Mouse (Mus musculus) stomach, embryonic 15.5 days (tissue): ENCODE measurements at regions not wholly inside any gene's neighbourhood (a gene's known extent, or its start where the extent isn't known, plus 50 kb on each side); places are given as distances from the start of the nearest gene placed in this dataset.

ENCODE experiments used
- ATAC-seq: fragments of 200-750 bp; cut with Nextera tagmentation; 2 replicates; pipeline ENCODE4 v1.8.0; 2017; ENCODE audit warnings: low read depth, moderate number of reproducible peaks, moderate TSS enrichment; ENCODE audit not compliant: insufficient read depth, low FRiP score
- H3K27ac ChIP-seq: fragments of 300-500 bp; sonication (generic); 2 replicates; pipeline ENCODE4 v1.5.1; 2015; ENCODE audit warnings: mild to moderate bottlenecking, inconsistent platforms
- H3K27me3 ChIP-seq: fragments of 300-500 bp; sonication (generic); replicated peaks from 2 replicates; pipeline ENCODE4 v1.6.1; 2015; ENCODE audit warnings: inconsistent platforms
- H3K36me3 ChIP-seq: fragments of 300-500 bp; sonication (generic); 2 replicates; pipeline ENCODE4 v1.6.1; 2015; ENCODE audit warnings: inconsistent platforms
- H3K4me1 ChIP-seq: fragments of 300-500 bp; sonication (generic); 2 replicates; pipeline ENCODE4 v1.6.1; 2015; ENCODE audit warnings: inconsistent platforms
- H3K4me2 ChIP-seq: fragments of 300-500 bp; sonication (generic); 2 replicates; pipeline ENCODE4 v1.6.1; 2015; ENCODE audit warnings: mild to moderate bottlenecking, inconsistent platforms
- H3K4me3 ChIP-seq: fragments of 300-500 bp; sonication (generic); replicated peaks from 2 replicates; pipeline ENCODE4 v1.5.1; 2015; ENCODE audit warnings: inconsistent platforms
- H3K9ac ChIP-seq: fragments of 300-500 bp; sonication (generic); 2 replicates; pipeline ENCODE4 v1.6.1; 2015; ENCODE audit warnings: inconsistent platforms
- H3K9me3 ChIP-seq: fragments of 300-500 bp; sonication (generic); 2 replicates; pipeline ENCODE4 v1.6.1; 2016; ENCODE audit warnings: inconsistent platforms
- WGBS: fragments of 180-500 bp; shearing (Covaris S2); methylation state at CpG from one replicate; pipeline ENCODE4 v1.1.7; 2015; 5-methylcytosine and 5-hydroxymethylcytosine counted together

GRCm38 (mm10) chr17:45869014-45869968 is 135.6 kb upstream of the 1600014C23Rik start:
- no peaks in the 10 kb centered on the region for H3K9me3 ChIP-seq
- H3K27ac ChIP-seq = no peak overlapping the region; the same call in 1 of the 2 replicates
- no peak overlapping the region for H3K4me2 ChIP-seq
- H3K9ac ChIP-seq = no peak overlapping the region
- peaks cover 12% of the 10 kb centered on the region for H3K27me3 ChIP-seq
- H3K36me3 ChIP-seq = no peaks in the 10 kb centered on the region
- peaks cover 55% of the 10 kb centered on the region for H3K4me1 ChIP-seq
- 41% methylated on average over 17 of the region's 17 CpGs for WGBS
- ATAC-seq = no peak
- H3K4me3 ChIP-seq = no peak overlapping the region

- Histone ChIP-seq H3K27ac (no peak overlapping the region), H3K4me1 (peaks cover 52% of the 10 kb centered on the region)
- 74% methylated on average over 4 of the region's 4 CpGs for WGBS
These were observed 134.9 kb upstream of the 1600014C23Rik start for GRCm38 (mm10) chr17:45868539-45868938.

GRCm38 (mm10) chr17:45867727-45868126 is 134.1 kb upstream of the 1600014C23Rik start:
- Histone ChIP-seq H3K4me3 (no peak overlapping the region), H3K36me3 (no peaks in the 10 kb centered on the region), H3K4me1 (peaks cover 45% of the 10 kb centered on the region), H3K27me3 (0 out of 2 replicates have a peak, but pooled peaks cover 3% of the 10 kb centered on the region), H3K27ac (peak overlapping the region; percentile 28; the same call in 1 of the 2 replicates), H3K4me2 (no peak overlapping the region), H3K9me3 (no peaks in the 10 kb centered on the region), H3K9ac (no peak overlapping the region)
- ATAC-seq = no peak
- WGBS = 62% methylated on average over 5 of the region's 5 CpGs

More at GRCm38 (mm10) chr17:45868539-45868938, 134.9 kb upstream of the 1600014C23Rik start:
- Histone ChIP-seq H3K4me3 (no peak overlapping the region), H3K9ac (no peak overlapping the region), H3K4me2 (no peak overlapping the region), H3K27me3 (peaks cover 9% of the 10 kb centered on the region), H3K36me3 (no peaks in the 10 kb centered on the region), H3K9me3 (no peaks in the 10 kb centered on the region)
- no peak for ATAC-seq

- ATAC-seq = no peak
These were observed 133.4 kb upstream of the 1600014C23Rik start for GRCm38 (mm10) chr17:45866876-45867652.

GRCm38 (mm10) chr17:45866346-45866745 is 132.7 kb upstream of the 1600014C23Rik start:
- H3K27me3 ChIP-seq = no peaks in the 10 kb centered on the region
- H3K9ac ChIP-seq = no peak overlapping the region
- 54% methylated on average over 10 of the region's 10 CpGs for WGBS
- no peaks in the 10 kb centered on the region for H3K9me3 ChIP-seq
- peaks cover 34% of the 10 kb centered on the region for H3K4me1 ChIP-seq
- ATAC-seq = no peak
- no peak overlapping the region for H3K4me3 ChIP-seq
- H3K36me3 ChIP-seq = no peaks in the 10 kb centered on the region
- H3K27ac ChIP-seq = no peak overlapping the region
- H3K4me2 ChIP-seq = no peak overlapping the region; the same call in 1 of the 2 replicates

More at GRCm38 (mm10) chr17:45866876-45867652, 133.4 kb upstream of the 1600014C23Rik start:
- WGBS = 63% methylated on average over 15 of the region's 15 CpGs
- peak overlapping the region; percentile 28; the same call in 1 of the 2 replicates for H3K27ac ChIP-seq
- H3K4me3 ChIP-seq = no peak overlapping the region
- H3K9me3 ChIP-seq = no peaks in the 10 kb centered on the region
- H3K36me3 ChIP-seq = no peaks in the 10 kb centered on the region
- H3K4me2 ChIP-seq = no peak overlapping the region
- no peaks in the 10 kb centered on the region for H3K27me3 ChIP-seq
- peaks cover 38% of the 10 kb centered on the region for H3K4me1 ChIP-seq
- no peak overlapping the region for H3K9ac ChIP-seq

- H3K4me1 ChIP-seq = peaks cover 34% of the 10 kb centered on the region
- no peak for ATAC-seq
- H3K9me3 ChIP-seq = no peaks in the 10 kb centered on the region
- no peak overlapping the region for H3K9ac ChIP-seq
- H3K27ac ChIP-seq = no peak overlapping the region
- H3K4me2 ChIP-seq = no peak overlapping the region
- 67% methylated on average over 6 of the region's 6 CpGs for WGBS
- H3K27me3 ChIP-seq = no peaks in the 10 kb centered on the region
- no peak overlapping the region for H3K4me3 ChIP-seq
- no peaks in the 10 kb centered on the region for H3K36me3 ChIP-seq
These were observed 132.3 kb upstream of the 1600014C23Rik start for GRCm38 (mm10) chr17:45865944-45866343.

- H3K36me3 ChIP-seq = no peaks in the 10 kb centered on the region
- no peak for ATAC-seq
These were observed 130.0 kb upstream of the 1600014C23Rik start for GRCm38 (mm10) chr17:45863471-45864205.

GRCm38 (mm10) chr17:45863031-45863430 is 129.4 kb upstream of the 1600014C23Rik start:
- no peak overlapping the region for H3K27ac ChIP-seq
- no peaks in the 10 kb centered on the region for H3K36me3 ChIP-seq
- peaks cover 30% of the 10 kb centered on the region for H3K4me1 ChIP-seq
- H3K4me3 ChIP-seq = no peak overlapping the region
- no peaks in the 10 kb centered on the region for H3K9me3 ChIP-seq
- WGBS = 83% methylated on average over 3 of the region's 3 CpGs
- no peaks in the 10 kb centered on the region for H3K27me3 ChIP-seq
- no peak for ATAC-seq
- no peak overlapping the region for H3K4me2 ChIP-seq
- no peak overlapping the region for H3K9ac ChIP-seq

More at GRCm38 (mm10) chr17:45863471-45864205, 130.0 kb upstream of the 1600014C23Rik start:
- no peaks in the 10 kb centered on the region for H3K9me3 ChIP-seq
- no peak overlapping the region for H3K27ac ChIP-seq
- H3K27me3 ChIP-seq = no peaks in the 10 kb centered on the region
- 71% methylated on average over 10 of the region's 10 CpGs for WGBS
- no peak overlapping the region for H3K4me3 ChIP-seq
- H3K4me2 ChIP-seq = no peak overlapping the region
- peaks cover 30% of the 10 kb centered on the region for H3K4me1 ChIP-seq
- no peak overlapping the region for H3K9ac ChIP-seq

- H3K27me3 ChIP-seq = no peaks in the 10 kb centered on the region
- no peak overlapping the region for H3K9ac ChIP-seq
- no peak for ATAC-seq
- H3K27ac ChIP-seq = no peak overlapping the region
- H3K9me3 ChIP-seq = no peaks in the 10 kb centered on the region
- H3K4me3 ChIP-seq = no peak overlapping the region
- H3K4me2 ChIP-seq = no peak overlapping the region
- WGBS = 82% methylated on average over 5 of the region's 5 CpGs
- peaks cover 6% of the 10 kb centered on the region for H3K4me1 ChIP-seq
- H3K36me3 ChIP-seq = no peaks in the 10 kb centered on the region
These were observed 125.8 kb upstream of the 1600014C23Rik start for GRCm38 (mm10) chr17:45859441-45859840.

GRCm38 (mm10) chr17:45853931-45854653 is 120.4 kb upstream of the 1600014C23Rik start:
- H3K4me1 ChIP-seq = no peaks in the 10 kb centered on the region
- no peak overlapping the region for H3K9ac ChIP-seq
- H3K4me3 ChIP-seq = no peak overlapping the region
- no peaks in the 10 kb centered on the region for H3K27me3 ChIP-seq
- WGBS = 82% methylated on average over 21 of the region's 21 CpGs
- no peak overlapping the region for H3K27ac ChIP-seq
- ATAC-seq = no peak
- H3K9me3 ChIP-seq = no peaks in the 10 kb centered on the region
- no peaks in the 10 kb centered on the region for H3K36me3 ChIP-seq
- no peak overlapping the region for H3K4me2 ChIP-seq

GRCm38 (mm10) chr17:45852402-45852801 is 118.8 kb upstream of the 1600014C23Rik start:
- no peak overlapping the region for H3K9ac ChIP-seq
- no peaks in the 10 kb centered on the region for H3K36me3 ChIP-seq
- no peak overlapping the region for H3K4me2 ChIP-seq
- no peaks in the 10 kb centered on the region for H3K27me3 ChIP-seq
- no peak overlapping the region for H3K4me3 ChIP-seq
- no peak for ATAC-seq
- no peaks in the 10 kb centered on the region for H3K4me1 ChIP-seq
- H3K27ac ChIP-seq = no peak overlapping the region
- no peaks in the 10 kb centered on the region for H3K9me3 ChIP-seq
- WGBS = 36% methylated on average over 5 of the region's 5 CpGs
